Mouse (Mus musculus) urinary bladder, postnatal 36 days (tissue): ENCODE data around the gene D630003M21Rik.

Source experiments
- DNase-seq, 2 experiments: peaks; one replicate each; pipeline ENCODE4 v3.0.0; 2022; ENCODE audit warnings: low spot score in 2 of 2, mixed read lengths in 1 of 2

Gene D630003M21Rik

GRCm38 (mm10) chr2:158236698-158237097 is 7.7 kb upstream of the D630003M21Rik start:
- no peak for DNase-seq

DNA sequence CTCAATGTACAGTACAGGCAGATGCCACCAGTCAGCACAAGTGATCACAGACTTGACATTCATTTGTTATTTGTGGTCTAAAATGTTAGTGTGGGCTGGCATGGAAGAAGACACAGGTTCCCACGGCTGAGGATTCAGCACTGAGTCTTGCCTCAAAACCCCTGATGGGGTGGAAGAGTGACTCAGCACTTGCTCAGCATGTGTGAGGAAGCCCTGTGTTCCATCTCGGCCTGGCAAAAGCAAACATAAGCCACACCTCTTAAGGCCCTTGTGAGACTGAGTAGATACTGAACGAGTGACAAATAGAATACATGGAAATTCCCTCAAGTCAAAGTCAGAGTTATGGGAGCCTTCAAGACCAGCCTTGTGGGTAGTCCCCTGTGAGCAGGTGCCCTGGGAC is 4.1 kb upstream of the D630003M21Rik start:
- no peak for DNase-seq

DNA sequence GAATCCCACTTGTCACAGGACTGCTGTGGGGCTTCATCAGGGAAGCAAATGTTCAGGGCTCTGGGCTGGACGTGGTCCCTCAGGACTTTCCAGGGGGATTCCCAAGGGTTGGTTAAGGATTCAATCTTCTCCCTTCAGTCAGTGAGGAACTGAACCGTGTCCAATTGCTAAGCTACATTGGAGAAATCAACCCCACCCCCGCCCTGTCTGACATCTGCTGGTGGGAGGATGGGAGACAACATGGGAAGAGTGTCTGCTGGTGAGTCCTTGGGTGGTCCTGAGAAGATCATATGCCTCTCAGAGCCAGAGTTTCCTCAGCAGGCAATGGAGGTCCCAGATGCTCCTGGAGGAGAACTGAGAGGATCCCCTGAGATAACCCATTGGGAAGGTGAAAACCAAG is 3.4 kb upstream of the D630003M21Rik start:
- DNase-seq, result no peak

DNA sequence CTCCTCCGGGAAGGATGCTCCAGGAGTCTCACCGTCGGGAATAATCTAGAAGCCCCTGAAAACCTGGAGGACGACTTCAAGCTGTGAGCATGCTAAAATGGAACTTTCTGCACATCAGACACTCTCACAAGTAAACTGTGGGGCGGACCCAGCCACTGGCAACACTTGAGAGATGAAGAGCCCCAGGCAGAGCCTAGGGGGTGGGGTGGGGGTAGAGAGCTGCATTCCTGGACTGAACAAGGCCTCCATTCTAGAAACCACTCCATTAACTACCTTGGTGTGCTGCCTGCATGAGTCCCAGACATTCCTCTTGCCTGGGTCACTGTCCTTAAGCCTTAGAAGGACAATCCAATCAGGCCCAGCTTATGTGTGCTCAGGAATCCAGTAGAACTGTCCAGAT is 2.0 kb upstream of the D630003M21Rik start:
- DNase-seq, result no peak

DNA sequence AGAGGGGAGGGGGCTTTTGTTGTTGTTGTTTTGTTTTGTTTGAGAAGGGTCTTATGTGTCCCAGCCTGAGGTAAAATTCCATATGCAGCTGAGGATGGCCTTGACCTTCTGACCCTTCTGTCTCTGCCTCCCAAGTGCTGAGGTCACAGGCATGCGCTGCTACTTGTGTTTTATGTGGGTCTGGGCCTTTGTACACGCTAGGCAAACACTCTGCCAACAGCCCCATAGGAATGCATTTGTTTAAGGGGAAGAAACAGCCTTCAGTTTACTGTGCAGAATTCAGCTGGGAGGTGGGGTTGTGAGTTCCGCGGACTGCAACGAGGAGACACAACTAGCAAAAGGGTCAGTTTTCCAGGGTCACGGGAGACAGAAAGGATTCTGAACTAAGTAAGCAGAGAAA is 1.6 kb upstream of the D630003M21Rik start:
- no peak for DNase-seq

GRCm38 (mm10) chr2:158229503-158229892 is 476 bp upstream of the D630003M21Rik start:
- DNase-seq, result no peak

DNA sequence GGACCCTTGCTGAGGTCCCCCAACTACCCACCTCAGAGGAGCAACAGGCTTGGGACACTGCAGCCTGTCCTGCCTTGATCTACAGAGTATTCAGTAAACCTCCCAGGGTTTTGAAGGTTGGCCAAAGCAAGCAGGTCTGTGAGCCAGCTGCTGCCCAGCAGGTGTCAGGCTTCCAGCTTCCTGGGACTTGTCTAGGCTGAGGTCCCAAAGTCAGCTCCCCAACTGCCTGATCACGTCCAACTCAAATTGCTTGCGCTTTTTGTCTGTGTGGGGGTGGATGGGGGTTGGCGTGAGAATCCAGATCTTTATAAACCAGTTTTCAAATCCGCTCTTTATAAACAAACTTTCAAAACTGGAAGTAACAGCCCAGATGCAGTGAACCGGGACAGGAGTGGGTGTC is 3.7 kb downstream of the D630003M21Rik start:
- DNase-seq, result peak in 1 of 2 experiments; percentile 24

- DNase-seq, result no peak
These were observed 5.5 kb downstream of the D630003M21Rik start for GRCm38 (mm10) chr2:158223497-158223896.

GRCm38 (mm10) chr2:158222664-158223063 is 6.4 kb downstream of the D630003M21Rik start:
- no peak for DNase-seq

GRCm38 (mm10) chr2:158221446-158222084 is 7.5 kb downstream of the D630003M21Rik start:
- DNase-seq, result no peak

DNA sequence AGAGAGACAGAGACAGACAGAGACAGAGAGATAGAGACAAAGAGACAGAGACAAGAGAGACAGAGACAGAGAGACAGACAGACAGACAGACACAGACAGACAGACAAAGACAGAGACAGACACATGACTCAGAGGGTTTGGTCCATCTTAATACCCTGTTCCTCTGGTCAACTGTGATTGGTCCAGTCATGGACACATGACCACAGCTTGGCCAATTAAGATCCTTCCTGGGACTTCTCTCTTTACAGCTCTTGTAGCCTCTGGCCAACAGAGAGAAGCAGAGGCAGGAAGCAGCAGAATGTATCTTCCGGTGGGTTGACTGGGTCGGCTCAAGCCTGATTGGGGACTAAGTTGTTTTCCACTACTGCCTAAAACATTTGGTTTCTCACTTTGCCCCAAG is 9.5 kb downstream of the D630003M21Rik start:
- DNase-seq, result no peak

GRCm38 (mm10) chr2:158216510-158216909 is 12.5 kb downstream of the D630003M21Rik start:
- DNase-seq, result no peak

DNA sequence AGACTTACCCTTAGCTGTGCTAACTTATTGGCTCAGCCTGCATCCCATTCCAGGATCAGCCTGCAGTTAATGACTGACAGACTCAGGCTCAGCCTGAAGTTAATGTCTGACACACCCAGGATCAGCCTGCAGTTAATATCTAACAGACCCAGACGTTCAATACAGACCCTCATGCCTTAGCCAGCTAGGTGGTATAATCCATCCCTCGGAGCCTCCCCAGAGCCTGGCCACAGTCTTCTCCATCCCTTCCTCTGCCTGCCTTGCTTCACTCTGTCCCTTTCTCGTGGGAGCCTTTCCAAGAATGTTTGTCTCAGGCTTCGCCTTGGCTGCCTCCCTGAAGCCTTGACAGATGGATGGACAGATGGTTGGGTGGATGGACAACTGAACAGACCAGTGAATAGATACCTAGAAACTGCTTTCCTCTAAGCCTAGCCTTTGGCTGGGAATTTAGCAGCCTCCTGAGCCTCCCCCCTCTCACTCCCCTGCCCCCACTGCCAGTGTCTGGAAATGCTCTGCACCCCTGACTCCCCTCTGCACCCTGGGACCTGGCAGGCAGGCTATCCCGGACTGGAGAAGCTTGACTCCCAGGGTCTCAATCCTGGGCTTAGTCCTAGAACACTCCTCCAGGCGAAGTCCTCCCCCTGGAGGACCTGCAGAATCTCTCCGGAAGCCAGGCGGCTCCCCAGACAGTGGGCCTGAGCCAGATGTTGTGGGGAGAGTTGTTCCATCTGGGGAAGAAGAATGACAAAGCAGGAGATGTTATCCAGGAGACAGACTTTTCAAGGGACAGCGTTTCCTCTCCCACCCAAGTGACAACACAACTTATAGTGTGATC is 13.5 kb downstream of the D630003M21Rik start:
- no peak for DNase-seq

GRCm38 (mm10) chr2:158211764-158212471 is 17.1 kb downstream of the D630003M21Rik start:
- DNase-seq, result no peak

DNA sequence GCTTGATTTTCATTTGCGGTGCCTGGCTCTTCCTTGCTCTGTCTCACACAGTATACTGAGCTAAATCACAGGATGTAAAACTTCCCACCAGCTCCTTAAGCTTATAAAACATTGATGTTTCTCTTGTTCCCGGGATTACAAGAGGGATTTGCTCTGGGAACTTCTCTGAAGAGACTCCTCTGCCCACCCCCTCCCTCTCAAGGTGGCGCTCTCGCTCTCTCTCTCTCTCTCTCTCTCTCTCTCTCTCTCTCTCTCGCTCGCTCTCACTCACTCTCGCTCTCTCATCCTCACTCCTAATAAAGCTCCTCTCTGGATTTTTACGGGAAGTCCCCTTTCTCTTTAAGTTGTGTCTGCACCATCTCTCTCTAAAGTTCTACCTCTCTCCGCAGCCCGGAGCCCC is 18.1 kb downstream of the D630003M21Rik start:
- no peak for DNase-seq

DNA sequence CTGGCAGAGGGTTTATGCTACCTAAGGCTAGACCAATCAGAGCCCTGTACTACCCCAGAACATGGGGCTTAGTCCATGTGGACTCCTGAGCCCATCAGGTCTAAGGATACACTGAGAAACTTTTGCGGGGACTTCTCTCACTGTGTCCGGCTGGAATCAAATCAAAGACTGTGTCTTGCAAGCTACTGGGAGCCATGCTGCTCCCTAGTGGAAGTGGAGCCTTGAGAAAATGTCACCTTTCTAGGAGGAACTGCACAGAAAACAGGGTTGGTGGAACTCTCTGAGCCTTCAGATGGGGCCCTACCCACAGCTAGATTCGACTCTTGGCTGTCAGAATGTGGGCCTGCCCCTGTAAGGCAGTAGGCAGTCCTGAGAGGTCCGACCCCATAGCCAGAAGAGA is 18.5 kb downstream of the D630003M21Rik start:
- no peak for DNase-seq

DNA sequence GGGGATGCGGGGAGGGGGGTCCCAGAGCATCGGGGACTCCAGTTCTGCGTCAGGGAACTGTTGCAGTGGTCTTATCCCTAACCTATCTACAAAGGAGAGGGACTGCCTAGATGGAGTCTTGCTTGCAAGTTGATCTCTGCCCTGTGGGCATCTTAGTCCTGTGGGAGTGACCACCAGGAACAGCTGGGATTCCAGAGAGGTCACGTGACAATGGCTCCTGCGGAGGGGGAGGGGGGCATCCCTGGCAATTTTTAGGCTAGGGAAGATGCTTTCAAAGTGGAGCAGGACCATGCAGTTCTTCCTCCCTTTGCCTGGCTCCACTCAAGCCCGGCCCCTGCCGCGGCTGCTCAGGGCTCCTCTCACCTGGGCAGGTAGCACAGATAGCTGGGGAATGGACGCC is 19.2 kb downstream of the D630003M21Rik start:
- DNase-seq, result no peak

- peak; percentile 45 to 65 for DNase-seq
These were observed 21.2 kb downstream of the D630003M21Rik start for GRCm38 (mm10) chr2:158207848-158208247.

DNA sequence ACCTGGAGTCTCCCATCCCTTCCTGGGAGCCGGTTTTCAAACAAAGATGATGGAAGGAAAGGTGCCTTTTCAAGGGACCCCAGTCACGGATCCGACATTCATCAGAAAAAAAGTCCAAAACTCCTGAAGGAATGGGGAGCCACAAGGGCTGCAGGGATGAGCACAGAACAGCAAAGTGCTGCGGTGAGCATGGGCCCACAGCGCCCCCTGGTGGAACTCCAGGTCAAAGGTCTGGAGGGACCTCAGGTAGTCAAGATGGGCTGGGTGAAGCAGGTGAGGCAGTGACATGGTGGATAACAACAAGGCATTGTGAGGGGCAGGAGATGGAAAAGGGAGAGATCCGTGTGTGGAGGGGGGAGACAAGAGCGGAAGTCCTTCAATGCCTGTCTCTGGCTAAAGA is 24.9 kb downstream of the D630003M21Rik start:
- peak; percentile 73 to 80 for DNase-seq

DNA sequence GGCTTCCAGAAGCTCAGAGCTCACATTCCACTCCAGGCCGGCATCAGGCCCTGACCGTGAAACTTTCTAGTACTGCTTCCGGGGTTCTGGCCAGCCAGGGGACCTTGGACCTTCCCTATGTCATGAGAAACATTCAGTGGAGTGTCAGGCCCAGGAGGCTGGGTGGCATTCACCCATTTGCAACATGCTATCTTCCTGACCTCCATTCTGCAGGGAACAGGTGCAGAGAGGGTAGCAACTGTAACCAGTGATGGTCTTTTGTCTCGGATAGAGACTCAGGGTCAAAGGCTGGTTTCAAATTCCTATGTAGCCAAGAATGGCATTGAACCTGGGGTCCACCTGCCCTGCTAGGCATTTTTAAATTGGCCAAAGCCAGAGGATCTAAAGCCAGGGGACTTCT is 25.3 kb downstream of the D630003M21Rik start:
- DNase-seq, result no peak

DNA sequence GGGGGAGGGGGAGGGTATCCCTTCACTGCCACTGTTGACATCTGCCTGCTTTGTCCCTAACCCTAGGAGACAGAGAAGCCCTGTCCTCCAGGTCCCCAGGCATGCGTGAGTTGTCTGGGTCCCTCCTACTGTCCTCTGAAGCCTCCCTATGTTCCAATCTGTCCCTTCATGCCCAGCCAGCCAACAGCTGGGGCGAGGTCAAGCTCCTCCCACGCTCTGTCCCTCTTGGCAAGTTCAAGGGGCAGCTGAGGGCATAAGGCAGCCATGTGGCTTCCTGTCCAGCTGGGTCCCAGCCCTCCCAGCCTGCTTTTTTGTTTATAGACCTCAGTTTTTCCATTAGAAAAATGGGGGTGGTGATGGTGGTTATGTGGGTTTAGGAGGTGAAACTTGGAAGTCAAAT is 29.7 kb downstream of the D630003M21Rik start:
- peak in 1 of 2 experiments; percentile 39 for DNase-seq

DNA sequence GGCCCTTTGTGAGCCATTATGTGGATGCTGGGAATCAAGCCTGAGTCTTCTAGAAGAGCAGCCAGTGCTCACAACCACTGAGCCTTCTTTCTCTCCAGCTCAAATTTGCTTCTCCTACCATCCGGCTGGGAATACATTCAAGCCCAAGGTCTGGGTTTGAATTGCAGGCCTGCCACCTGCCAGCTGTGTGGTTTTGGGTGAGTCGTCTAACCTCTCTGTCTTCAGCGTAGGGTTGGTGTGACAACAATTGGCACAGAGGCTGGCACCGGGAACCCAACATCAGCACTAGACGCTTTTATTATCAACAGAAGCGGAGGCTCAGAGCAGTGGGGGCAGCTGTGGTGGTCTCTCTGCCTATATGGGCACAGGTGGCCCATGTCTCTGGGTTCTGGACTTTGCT is 30.2 kb downstream of the D630003M21Rik start:
- no peak for DNase-seq

GRCm38 (mm10) chr2:158197971-158198370 is 31.1 kb downstream of the D630003M21Rik start:
- DNase-seq, result no peak
